Mouse (Mus musculus) T-helper 17 cell (primary cell): Measurements from ENCODE around the gene Rab12.

Experiments
- in situ Hi-C, 2 experiments: fragments of 300-600 bp; cut with MboI, MseI; formaldehyde crosslinking; loops; 1 replicate in 1 of 2; 2 replicates in 1 of 2; pipeline ENCODE4 v1.15.1; 2025; ENCODE audit warnings: high pct_unique_total_duplicates in 2 of 2

Rab12 gene

DNA sequence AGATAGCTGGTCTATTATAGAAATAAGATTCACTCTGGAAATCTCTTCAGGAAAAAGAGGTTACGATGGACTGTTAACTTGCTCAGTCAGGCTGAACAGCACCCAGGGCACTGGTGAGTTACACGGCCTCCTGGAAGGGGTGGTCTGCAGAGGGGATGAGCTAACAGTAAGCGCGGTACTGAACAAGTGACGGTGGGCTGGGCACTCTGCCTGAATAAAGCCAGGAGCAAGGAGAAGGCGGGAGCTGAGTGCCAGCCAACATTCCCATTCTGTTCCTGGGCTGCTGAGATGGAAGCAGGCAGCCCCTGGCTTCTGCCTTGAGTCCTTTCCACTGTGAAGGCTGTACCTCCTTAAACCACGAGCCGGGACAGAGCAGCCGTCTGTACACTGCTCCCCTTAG lies 16.1 kb downstream of the Rab12 start:
- in situ Hi-C loops = loop anchor here (10.0 to 25.0 kb wide), 2 partner anchors 641 to 899 kb away; no protein-coding TSS in a partner anchor

DNA sequence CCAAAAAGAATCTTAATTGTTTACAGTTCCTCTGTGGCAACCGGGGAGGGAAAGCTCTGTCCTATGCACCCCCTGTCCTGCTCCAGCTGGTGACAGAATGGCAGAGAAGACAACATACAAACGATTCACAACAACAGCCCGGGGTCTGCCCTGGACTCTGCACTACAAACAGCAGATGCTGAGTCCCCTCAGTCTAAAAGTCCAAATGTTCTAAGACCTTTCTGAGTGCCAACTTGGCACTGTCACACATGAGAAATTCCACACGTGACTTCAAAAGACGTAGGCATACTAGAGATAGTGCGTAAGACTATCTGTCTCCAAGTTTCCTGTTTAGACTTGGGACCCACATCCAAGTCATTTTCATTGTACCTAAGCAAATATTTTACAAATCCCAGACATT lies 16.7 kb downstream of the Rab12 start:
- in situ Hi-C loops = loop anchor here (10.0 to 25.0 kb wide), 2 partner anchors 641 to 898 kb away; no protein-coding TSS in a partner anchor

DNA sequence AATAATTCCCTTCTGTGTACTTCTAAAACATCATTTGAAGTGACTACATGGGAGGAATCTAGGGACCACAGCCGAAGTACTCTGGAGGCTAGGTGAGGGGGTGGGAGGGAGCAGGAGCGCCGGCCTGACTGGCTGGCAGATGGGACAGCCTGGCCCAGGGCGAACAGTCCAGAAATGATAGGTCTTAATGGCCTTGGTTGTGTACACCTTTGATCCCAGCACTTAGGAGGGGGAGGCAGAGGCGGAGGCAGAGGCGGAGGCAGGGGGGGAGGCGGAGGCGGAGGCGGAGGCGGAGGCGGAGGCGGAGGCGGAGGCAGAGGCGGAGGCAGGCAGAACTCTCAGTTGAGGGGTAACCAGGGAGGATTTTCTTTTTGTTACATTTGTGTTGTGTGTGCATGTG lies 20.9 kb downstream of the Rab12 start:
- in situ Hi-C loops = no loop called here

DNA sequence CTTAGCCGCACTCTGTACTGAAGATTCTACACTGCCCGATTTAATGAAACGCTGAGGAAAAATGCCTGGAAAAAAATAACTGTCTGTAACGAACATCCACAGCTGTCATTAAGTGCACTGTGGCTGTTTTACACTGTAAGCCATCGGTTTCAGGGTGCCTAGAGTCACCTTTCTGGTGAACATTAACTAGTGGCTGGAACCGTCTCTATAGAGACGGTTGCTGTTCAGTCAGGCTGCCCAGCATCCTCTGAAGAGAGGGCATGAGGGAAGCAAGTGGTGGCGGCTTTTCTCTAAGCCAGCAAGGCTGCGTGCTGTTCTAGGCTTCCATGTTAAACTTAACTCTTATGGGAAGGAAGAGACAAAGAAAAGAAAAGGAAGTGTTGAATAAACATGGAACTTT lies 22.9 kb downstream of the Rab12 start:
- in situ Hi-C loops = no loop called here

DNA sequence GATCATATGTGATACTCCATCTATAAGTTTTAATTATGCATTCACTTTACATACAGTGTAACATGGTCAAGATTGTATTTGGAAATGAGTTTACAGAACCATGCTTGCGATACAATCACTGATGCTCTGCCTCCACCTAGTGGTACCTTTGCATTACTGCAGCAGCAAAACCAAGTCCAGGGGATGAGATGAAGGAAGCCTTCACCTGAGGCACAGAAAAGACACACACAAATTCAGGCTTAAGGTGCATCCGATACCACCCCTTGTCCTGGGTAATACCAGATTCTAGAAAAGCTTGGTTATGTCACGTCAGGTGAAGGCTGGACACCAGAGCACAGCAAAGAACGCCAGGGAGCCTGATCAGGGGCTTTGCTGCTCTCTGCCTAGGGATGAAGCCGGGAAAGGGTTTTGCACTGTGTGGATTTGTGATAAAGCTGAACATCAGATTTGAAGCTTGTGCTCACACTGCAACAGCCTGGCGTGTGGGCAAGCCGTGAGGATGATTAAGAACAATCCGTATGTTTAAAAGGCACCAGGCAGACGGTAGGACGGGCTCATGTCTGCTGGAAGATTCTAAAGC lies 29.4 kb downstream of the Rab12 start:
- in situ Hi-C loops = no loop called here

DNA sequence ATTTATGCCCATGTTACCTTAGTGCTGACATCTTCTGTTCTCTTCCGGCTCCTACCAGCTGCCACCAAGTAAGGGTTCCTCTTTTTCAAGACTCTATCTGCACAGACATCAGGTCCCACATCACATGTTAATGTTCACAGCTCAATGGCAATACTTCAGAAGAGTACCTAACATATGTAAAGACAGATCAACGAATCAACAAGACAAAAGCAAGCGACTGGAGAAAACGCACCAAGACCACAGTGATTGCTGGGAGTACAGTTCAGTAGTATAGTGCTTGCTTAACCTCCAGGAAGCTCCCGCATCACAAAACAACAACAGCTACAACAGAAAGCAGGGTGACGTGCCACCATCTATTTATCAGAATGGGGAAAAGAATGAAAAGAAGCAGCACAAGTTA lies 33.0 kb downstream of the Rab12 start:
- in situ Hi-C loops = loop anchor here in 1 of 2 experiments (5.0 kb wide), 2 partner anchors 34 to 249 kb away; no protein-coding TSS in a partner anchor

DNA sequence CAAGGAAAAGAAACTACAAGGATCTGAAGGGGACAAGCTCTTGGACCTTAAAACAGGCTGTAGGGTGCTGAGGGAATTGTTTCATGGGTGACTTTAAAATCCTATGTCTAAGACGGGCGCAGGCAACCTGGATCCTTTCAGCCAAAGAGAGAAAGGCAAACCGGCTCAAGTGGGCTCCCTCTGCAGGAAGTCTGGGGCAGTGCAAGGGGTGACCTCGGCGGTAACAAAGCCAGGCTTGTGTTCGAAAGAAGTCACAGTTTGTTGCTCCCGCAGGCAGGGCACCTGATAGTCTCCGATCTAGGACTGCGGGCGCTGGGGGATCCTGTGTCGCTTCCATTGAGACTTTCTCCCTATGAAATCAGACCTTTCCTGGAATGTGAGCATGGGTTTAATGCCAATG lies 33.8 kb downstream of the Rab12 start:
- in situ Hi-C loops = loop anchor here in 1 of 2 experiments (5.0 kb wide), 2 partner anchors 33 to 248 kb away; no protein-coding TSS in a partner anchor

DNA sequence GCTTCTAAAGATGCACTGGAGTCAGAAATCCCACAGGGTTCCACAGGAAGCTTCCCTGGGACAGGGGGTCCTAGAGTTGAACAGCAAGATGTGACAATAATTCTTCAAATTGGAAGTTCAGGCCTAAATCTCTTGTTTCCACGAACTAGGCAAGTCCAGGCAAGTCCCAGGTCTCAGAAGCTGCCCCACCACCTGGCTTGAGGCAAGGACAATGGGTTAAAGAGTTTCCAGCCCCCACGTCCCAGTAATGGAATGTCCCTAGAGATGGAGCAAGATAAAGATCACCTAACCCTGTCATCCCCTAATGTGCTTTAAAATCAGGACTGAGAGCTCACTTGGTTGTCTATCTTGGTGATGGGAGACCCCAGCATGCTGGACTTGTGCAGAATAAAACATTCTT lies 34.6 kb downstream of the Rab12 start:
- in situ Hi-C loops = loop anchor here (5.0 kb wide), 3 partner anchors 33 to 248 kb away; no protein-coding TSS in a partner anchor

DNA sequence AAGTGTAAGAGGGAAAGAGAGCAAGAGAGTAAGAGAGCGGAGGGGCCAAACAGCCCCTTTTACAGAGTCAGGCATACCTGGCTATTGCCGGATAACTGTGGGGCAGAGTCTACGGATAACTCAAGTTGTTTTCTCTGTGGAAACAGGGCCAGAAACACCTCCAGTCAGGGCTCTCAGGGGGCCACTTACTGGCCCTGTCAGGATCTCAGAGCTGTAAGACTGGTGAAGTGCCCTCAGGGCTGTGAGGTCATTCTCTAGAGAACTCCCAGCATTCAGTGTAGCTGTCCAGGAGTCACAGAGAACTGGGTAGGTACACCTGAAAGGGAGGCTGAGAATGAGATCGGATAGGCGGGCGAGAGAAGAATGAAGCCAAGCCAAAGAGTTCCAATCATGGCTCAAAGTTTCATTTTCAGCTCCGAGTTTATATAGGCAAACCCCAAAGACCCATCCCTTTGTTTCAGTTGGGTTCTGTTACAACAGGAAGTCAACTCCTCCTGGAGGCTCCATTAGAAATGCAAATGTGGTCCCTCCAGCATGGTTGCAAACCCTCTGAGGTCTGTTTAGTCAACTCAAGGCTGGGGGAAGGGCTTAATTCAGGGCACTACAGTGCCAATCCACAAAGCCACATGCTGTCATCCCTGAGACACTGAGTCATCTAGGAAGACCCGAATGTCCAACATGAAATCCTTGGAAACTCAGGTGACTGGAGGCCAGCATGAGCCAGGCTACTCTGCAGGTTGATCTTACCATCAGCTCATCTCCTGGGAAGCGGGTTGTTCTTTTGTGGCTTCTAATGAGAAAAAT lies 35.7 kb downstream of the Rab12 start:
- in situ Hi-C loops = loop anchor here in 1 of 2 experiments (5.0 kb wide), 1 partner anchor 242 kb away; no protein-coding TSS in a partner anchor

DNA sequence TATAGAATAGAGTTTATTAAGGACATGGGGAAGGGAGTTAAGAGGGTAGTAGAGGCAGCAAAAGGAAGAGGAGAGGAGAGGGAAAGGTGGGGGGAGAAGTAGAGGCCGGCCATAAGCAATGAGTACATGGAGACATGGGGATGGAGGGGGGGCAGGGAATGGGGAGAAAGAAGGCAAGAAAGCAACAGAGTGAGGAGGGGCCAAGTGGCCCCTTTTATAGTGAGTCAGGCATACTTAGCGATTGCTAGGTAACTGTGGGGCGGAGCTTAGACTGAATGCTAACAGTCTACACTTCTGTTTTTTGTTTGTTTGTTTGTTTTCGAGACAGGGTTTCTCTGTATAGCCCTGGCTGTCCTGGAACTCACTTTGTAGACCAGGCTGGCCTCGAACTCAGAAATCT lies 38.2 kb downstream of the Rab12 start:
- in situ Hi-C loops = loop anchor here in 1 of 2 experiments (5.0 kb wide), 1 partner anchor 239 kb away; no protein-coding TSS in a partner anchor

DNA sequence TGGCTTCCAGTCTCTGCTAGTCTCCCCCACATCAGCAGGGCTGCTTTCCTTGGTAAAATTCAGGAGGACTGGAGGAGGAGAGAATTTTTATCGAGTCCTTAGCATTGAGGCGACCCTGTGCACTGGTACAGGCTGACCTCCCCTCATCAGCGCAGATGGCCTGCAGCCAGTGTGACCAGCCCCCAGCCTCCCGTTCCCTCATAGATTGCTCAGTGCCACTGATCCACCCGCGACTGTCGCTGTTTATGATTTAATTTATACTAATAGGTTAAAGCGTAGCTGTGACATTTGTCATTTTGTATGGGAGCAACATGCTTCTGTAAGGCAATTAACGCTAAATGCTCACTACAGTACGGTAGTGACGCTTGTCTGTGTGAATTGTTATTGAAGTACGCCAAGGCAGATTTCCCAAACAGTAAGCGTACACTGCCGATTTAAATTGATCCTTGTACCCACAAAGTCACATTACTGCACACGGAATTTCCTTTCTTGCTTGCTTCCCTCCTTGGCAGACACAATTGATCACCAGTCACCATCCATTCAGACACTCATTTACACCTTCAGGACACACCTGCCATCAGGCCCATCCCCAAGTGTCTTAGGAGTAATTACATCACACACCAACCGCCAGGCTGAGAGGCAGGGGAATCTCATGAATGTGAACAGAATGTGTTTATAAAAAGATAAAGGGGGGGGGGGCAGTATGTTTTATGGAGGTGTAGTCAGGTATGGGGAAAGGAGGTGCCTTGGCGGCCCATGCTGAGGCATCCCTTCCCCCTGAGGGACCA lies 38.8 kb downstream of the Rab12 start:
- in situ Hi-C loops = loop anchor here in 1 of 2 experiments (5.0 kb wide), 1 partner anchor 238 kb away; no protein-coding TSS in a partner anchor

DNA sequence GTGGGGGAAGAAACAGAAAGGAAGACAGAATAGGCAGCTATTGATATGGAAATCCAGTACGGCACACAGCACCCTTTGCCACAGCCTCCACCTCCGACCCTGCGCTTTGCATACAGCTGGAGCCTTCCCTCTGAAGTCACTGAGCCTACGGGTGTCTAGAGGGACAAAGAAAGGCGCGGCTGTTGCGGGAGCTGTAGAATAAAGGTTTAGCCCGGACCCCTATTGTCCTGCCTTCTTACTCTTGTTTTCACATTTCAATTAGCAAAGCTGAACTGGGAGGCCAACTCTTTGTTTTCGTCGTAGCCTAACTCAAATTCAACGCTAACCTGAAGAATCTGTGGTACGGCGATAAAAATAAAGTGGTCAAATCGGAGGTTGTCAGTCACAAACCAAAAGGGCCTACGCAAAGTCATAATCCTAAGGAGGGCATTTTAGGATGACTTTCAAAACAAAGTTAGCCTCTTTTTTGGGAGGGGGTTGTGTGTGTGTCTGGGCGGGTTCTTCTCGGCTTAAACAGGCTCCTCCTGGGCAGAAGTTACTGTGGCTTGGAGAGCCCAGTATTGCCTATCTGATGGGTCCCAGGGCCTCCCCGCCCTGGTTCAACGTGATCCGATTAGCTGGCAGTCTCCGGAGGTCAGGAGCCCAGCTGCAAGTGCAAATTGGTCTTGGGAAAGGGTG lies 39.6 kb downstream of the Rab12 start:
- in situ Hi-C loops = loop anchor here in 1 of 2 experiments (5.0 kb wide), 1 partner anchor 238 kb away; no protein-coding TSS in a partner anchor

DNA sequence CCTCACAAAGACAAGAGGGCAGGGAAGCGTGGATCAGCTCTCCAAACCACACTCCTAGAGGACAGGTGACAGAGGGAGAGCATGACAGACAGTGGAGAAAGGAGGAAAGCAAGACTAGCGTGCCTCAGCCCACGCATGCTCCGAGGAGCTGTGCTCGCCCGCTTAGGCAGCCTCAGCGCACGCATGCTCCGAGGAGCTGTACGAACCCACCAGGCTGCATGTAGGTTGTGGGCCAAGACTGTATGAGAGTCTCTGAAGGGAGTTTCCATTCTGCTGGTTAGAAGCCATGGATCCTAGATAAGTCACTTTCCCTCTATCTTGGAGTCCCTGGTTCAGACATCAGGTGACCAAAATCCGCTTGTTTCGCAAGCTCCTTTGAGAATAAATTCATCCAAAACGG lies 40.2 kb downstream of the Rab12 start:
- in situ Hi-C loops = no loop called here

DNA sequence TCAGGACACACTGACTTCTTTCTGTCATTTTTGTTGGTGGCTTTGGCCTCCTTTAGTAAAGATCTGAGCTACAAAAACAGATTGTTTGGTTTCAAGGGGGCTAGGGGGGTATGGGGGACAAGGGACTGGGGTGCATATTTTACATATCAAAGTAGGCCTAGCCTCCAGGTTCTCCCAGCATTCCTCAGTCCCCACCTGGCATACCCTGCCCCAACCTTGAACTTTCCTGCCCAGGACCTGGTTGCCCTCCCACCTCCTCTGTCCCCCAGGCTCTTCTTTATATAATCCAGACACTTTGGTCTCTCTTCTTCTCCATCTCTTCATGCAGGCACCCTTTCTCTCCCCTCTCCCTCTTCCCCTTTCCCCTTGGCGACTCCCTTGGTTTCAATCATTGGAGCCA lies 46.3 kb downstream of the Rab12 start:
- in situ Hi-C loops = no loop called here

DNA sequence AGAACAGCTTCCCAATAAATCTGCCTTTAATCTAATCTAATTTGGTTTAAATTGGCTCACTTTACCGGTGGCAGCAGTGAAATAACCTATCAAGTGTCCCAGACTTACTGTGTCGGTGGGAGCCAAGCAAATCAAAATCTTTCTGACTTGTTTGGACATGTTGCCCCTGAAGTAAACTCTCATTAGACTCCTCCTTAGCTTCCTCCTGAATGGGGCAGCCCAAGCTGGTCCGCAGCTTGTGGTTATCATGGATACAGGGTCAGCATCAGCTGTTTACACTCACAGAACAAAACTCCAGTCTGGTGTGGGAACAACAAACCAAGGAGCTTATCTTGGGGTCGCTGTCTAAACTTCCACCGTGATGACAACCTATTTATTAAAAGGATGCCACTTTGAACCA lies 47.8 kb downstream of the Rab12 start:
- in situ Hi-C loops = no loop called here

DNA sequence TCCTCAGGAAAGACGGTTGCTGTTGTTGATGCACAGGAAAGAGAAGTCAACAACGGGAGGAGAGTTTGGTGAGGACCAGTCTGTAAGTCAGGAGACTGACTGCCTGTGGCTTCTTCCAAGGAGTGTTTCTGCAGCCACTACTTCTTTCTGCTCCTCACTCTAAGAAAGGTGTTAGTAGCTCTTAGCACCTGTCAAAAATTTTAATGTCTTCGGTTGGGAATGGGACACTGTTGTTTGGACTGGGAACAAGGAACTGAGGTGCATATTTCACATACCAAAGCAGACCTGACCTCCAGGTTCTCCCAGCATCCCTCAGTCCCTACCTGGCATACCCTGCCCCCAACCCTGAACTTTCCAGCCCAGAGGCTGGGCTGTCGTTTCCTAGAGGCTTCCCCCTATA lies 48.3 kb downstream of the Rab12 start:
- in situ Hi-C loops = no loop called here

DNA sequence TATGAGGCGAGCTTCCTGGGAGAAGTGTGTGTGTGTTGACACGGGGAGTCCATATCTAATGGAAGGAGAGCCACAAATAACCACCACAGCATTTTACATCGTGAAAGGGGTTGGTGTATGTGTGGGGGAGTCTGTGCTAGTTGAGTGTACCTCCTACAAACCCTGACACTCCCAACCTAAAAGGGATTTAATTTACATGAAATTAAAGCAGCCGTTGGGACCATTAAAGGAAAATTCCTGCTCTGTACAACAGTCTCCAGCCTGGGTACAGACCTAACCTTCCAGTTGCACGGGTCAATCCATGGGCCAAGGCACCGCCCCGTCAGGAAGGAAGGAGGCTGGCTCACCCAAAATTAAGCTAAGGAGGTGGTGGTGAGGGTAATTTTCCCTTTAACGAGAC lies 49.5 kb downstream of the Rab12 start:
- in situ Hi-C loops = no loop called here

DNA sequence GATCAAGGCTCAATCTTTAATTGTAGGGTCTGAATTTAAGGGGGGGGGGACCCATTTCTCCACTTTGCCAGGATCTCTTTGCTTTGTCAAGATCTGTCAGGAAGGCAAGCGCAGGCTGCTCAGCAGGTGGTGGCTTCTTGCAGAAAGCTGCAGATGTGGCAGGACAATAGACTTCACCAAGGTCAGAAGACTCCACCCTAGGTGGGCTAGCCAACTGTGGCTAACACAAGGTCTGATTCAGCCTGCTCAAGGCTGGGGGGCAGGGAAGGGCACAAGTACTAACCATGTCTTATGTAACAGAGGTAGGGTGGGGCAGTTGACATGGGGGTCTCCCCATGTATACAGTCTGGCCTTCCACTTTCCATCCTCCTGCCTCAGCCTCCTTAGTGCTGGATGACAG lies 62.3 kb downstream of the Rab12 start:
- in situ Hi-C loops = no loop called here

DNA sequence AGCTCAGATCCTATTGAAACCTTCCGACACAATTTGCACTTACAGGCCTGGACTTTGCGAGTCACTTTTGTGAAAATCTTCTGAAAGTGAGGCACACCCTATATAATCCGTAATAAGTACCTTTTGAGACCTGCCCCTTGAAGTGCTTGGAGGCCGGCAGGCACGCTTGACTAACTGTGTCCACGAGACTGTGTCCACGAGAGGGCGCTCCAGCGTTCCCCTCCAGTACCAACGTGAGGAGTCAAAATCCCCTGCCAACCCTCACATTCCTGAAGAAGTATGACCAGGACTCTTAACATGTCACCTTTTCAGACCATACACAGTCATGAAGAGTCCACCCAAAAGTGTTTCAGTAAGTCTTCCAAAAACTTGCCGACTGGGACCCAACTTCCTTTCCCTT lies 68.4 kb downstream of the Rab12 start:
- in situ Hi-C loops = loop anchor here in 1 of 2 experiments (5.0 kb wide), 1 partner anchor 36 kb away; no protein-coding TSS in a partner anchor

DNA sequence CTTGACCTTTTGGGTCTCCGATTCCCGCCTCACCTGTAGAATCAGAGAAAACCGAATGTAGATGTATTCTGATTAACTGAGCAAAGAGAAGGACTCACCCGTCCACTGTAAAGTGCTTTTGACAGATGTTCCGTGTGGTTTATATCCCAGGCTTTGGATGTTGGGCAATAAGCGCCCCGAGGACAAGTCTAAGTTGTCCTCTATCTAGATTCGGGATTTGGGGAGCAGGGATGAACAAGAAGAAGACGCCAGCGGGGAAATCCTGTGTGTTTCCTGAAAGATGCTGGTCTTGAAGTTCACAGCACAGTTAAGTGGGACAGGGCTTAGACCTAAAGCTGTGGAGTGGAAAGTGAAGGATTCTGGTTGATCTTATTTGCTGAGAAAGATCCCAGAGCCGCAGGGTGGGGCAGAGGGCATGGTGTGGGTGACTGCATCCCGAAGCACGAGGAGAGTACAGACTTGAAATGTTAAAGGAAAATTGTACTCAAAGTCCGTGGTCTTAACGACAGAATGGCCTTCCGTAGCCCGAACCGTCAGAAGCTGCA lies 68.9 kb downstream of the Rab12 start:
- in situ Hi-C loops = loop anchor here in 1 of 2 experiments (5.0 kb wide), 1 partner anchor 37 kb away; no protein-coding TSS in a partner anchor
